Mouse (Mus musculus): ENCODE results near the gene Nudt4. TPM values are rescaled to one million over a fixed set of nuclear protein-coding genes. Genes with fewer than 3 reads are reported as not detected.

The Nudt4 gene
- total and polyA plus RNA-seq, 2 experiments: 37.2 to 91.5 TPM

GRCm38 (mm10) chr10:95599740-95600139, 35.8 kb upstream of the Nudt4 start:
- WGBS: 89% methylated on average over 7 of the region's 7 CpGs
- peaks cover 3% of the 10 kb centered on the region; the same call in 1 of the 2 replicates for H3K4me1 ChIP-seq (ENCODE audit: control insufficient read depth, insufficient read depth, low read length)
- no peak overlapping the region for H3K4me3 ChIP-seq (ENCODE audit: insufficient read depth, low read depth, low read length)
- no peaks in the 10 kb centered on the region for H3K79me2 ChIP-seq (ENCODE audit: control insufficient read depth, insufficient read depth, low read length)
- H3K27ac ChIP-seq (replicated peaks; ENCODE audit: insufficient read depth, low read depth, low read length): no peak overlapping the region
- no peaks in the 10 kb centered on the region for H3K36me3 ChIP-seq (ENCODE audit: control insufficient read depth, insufficient read depth, low read length)
- no peak for DNase-seq (ENCODE audit: extremely low read depth, low read depth, low spot score)
- TF ChIP-seq CTCF (IDR thresholded peaks at IDR 0.05; ENCODE audit: low read depth, low read length): no peak
- no peak for TF ChIP-seq POLR2A (IDR thresholded peaks at IDR 0.05; ENCODE audit: extremely low read depth, insufficient read depth, low read length)
- H3K9ac ChIP-seq (ENCODE audit: low read depth, low read length): no peak overlapping the region
- no peaks in the 10 kb centered on the region for H3K27me3 ChIP-seq (ENCODE audit: control insufficient read depth, insufficient read depth, low read length)

GRCm38 (mm10) chr10:95598056-95598587, 34.2 kb upstream of the Nudt4 start:
- Histone ChIP-seq H3K4me1 (ENCODE audit: control insufficient read depth, insufficient read depth, low read length) (peaks cover 3% of the 10 kb centered on the region; the same call in 1 of the 2 replicates), H3K36me3 (ENCODE audit: control insufficient read depth, insufficient read depth, low read length) (no peaks in the 10 kb centered on the region), H3K4me3 (ENCODE audit: insufficient read depth, low read depth, low read length) (no peak overlapping the region), H3K79me2 (ENCODE audit: control insufficient read depth, insufficient read depth, low read length) (no peaks in the 10 kb centered on the region), H3K27me3 (ENCODE audit: control insufficient read depth, insufficient read depth, low read length) (no peaks in the 10 kb centered on the region), H3K9ac (ENCODE audit: low read depth, low read length) (no peak overlapping the region), H3K27ac (replicated peaks; ENCODE audit: insufficient read depth, low read depth, low read length) (no peak overlapping the region)
- TF ChIP-seq POLR2A (IDR thresholded peaks at IDR 0.05; ENCODE audit: extremely low read depth, insufficient read depth, low read length): no peak
- no peak for TF ChIP-seq CTCF (IDR thresholded peaks at IDR 0.05; ENCODE audit: low read depth, low read length)
- WGBS: 94% methylated on average over 15 of the region's 15 CpGs
- no peak for DNase-seq (ENCODE audit: extremely low read depth, low read depth, low spot score)

- H3K4me3 ChIP-seq (ENCODE audit: insufficient read depth, low read depth, low read length): no peak overlapping the region
- no peaks in the 10 kb centered on the region for H3K79me2 ChIP-seq (ENCODE audit: control insufficient read depth, insufficient read depth, low read length)
- 43% methylated on average over 8 of the region's 8 CpGs for WGBS
- peaks cover 3% of the 10 kb centered on the region; the same call in 1 of the 2 replicates for H3K4me1 ChIP-seq (ENCODE audit: control insufficient read depth, insufficient read depth, low read length)
- TF ChIP-seq POLR2A (IDR thresholded peaks at IDR 0.05; ENCODE audit: extremely low read depth, insufficient read depth, low read length): no peak
- no peak for TF ChIP-seq CTCF (IDR thresholded peaks at IDR 0.05; ENCODE audit: low read depth, low read length)
- no peaks in the 10 kb centered on the region for H3K36me3 ChIP-seq (ENCODE audit: control insufficient read depth, insufficient read depth, low read length)
- no peaks in the 10 kb centered on the region for H3K27me3 ChIP-seq (ENCODE audit: control insufficient read depth, insufficient read depth, low read length)
- no peak overlapping the region for H3K9ac ChIP-seq (ENCODE audit: low read depth, low read length)
- DNase-seq (ENCODE audit: extremely low read depth, low read depth, low spot score): peak; percentile 77
- H3K27ac ChIP-seq (replicated peaks; ENCODE audit: insufficient read depth, low read depth, low read length): no peak overlapping the region
These were observed 32.1 kb upstream of the Nudt4 start for GRCm38 (mm10) chr10:95595852-95596639.

- Histone ChIP-seq H3K9ac (ENCODE audit: low read depth, low read length) (no peak overlapping the region), H3K36me3 (ENCODE audit: control insufficient read depth, insufficient read depth, low read length) (no peaks in the 10 kb centered on the region), H3K4me1 (ENCODE audit: control insufficient read depth, insufficient read depth, low read length) (peaks cover 3% of the 10 kb centered on the region; the same call in 1 of the 2 replicates), H3K4me3 (ENCODE audit: insufficient read depth, low read depth, low read length) (no peak overlapping the region), H3K27me3 (ENCODE audit: control insufficient read depth, insufficient read depth, low read length) (no peaks in the 10 kb centered on the region), H3K79me2 (ENCODE audit: control insufficient read depth, insufficient read depth, low read length) (no peaks in the 10 kb centered on the region), H3K27ac (replicated peaks; ENCODE audit: insufficient read depth, low read depth, low read length) (no peak overlapping the region)
- TF ChIP-seq CTCF (IDR thresholded peaks at IDR 0.05; ENCODE audit: low read depth, low read length) (no peak), POLR2A (IDR thresholded peaks at IDR 0.05; ENCODE audit: extremely low read depth, insufficient read depth, low read length) (no peak)
- WGBS: 78% methylated on average over 11 of the region's 11 CpGs
- DNase-seq (ENCODE audit: extremely low read depth, low read depth, low spot score): no peak
These were observed 30.5 kb upstream of the Nudt4 start for GRCm38 (mm10) chr10:95594414-95594813.

- H3K27me3 ChIP-seq (ENCODE audit: control insufficient read depth, insufficient read depth, low read length): no peaks in the 10 kb centered on the region
- no peak overlapping the region for H3K9ac ChIP-seq (ENCODE audit: low read depth, low read length)
- H3K79me2 ChIP-seq (ENCODE audit: control insufficient read depth, insufficient read depth, low read length): no peaks in the 10 kb centered on the region
- no peak overlapping the region for H3K4me3 ChIP-seq (ENCODE audit: insufficient read depth, low read depth, low read length)
- 0 out of 2 replicates have a peak, but pooled peaks cover under 1% of the 10 kb centered on the region for H3K4me1 ChIP-seq (ENCODE audit: control insufficient read depth, insufficient read depth, low read length)
- H3K36me3 ChIP-seq (ENCODE audit: control insufficient read depth, insufficient read depth, low read length): no peaks in the 10 kb centered on the region
- no peak overlapping the region for H3K27ac ChIP-seq (replicated peaks; ENCODE audit: insufficient read depth, low read depth, low read length)
- WGBS: 91% methylated on average over 4 of the region's 4 CpGs
- no peak for DNase-seq (ENCODE audit: extremely low read depth, low read depth, low spot score)
- no peak for TF ChIP-seq CTCF (IDR thresholded peaks at IDR 0.05; ENCODE audit: low read depth, low read length)
- TF ChIP-seq POLR2A (IDR thresholded peaks at IDR 0.05; ENCODE audit: extremely low read depth, insufficient read depth, low read length): no peak
These were observed 27.3 kb upstream of the Nudt4 start for GRCm38 (mm10) chr10:95591257-95591656.

GRCm38 (mm10) chr10:95590196-95590595, 26.2 kb upstream of the Nudt4 start:
- TF ChIP-seq POLR2A (IDR thresholded peaks at IDR 0.05; ENCODE audit: extremely low read depth, insufficient read depth, low read length) (no peak), CTCF (IDR thresholded peaks at IDR 0.05; ENCODE audit: low read depth, low read length) (no peak)
- no peak for DNase-seq (ENCODE audit: extremely low read depth, low read depth, low spot score)
- no peak overlapping the region for H3K4me3 ChIP-seq (ENCODE audit: insufficient read depth, low read depth, low read length)
- H3K27me3 ChIP-seq (ENCODE audit: control insufficient read depth, insufficient read depth, low read length): no peaks in the 10 kb centered on the region
- H3K27ac ChIP-seq (replicated peaks; ENCODE audit: insufficient read depth, low read depth, low read length): no peak overlapping the region
- 86% methylated on average over 6 of the region's 6 CpGs for WGBS
- no peaks in the 10 kb centered on the region for H3K4me1 ChIP-seq (ENCODE audit: control insufficient read depth, insufficient read depth, low read length)
- H3K9ac ChIP-seq (ENCODE audit: low read depth, low read length): no peak overlapping the region
- no peaks in the 10 kb centered on the region for H3K79me2 ChIP-seq (ENCODE audit: control insufficient read depth, insufficient read depth, low read length)
- no peaks in the 10 kb centered on the region for H3K36me3 ChIP-seq (ENCODE audit: control insufficient read depth, insufficient read depth, low read length)
